Mouse (Mus musculus): Measurements from ENCODE around the gene Tgif1. TPM values are rescaled to one million over a fixed set of nuclear protein-coding genes. Genes with fewer than 3 reads are reported as not detected.

Tgif1 gene
- total and polyA plus RNA-seq, 3 experiments, result 44.5 to 74.4 (median 70.6) TPM

DNA sequence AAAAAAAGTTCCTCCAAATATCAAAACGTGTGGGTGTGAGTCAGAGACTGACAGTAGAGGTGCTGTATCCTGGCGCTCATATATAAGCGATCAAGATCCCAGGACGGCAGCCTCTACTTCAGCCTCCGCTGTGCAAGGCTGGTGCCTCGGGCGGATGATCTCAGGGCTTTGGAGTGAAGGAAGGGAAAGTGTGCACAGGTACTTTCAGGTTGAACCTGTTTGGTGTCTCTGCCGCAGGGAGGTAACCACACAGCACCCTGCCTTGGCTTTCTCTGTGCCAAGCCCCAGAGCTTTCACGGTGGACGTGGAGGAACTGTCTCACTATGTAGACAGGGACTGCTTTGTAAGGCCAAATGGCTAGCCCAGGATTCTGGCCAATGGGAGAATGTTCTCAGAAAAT, 35.3 kb upstream of the Tgif1 start:
- H3K36me3 ChIP-seq (replicated peaks in 1 of 2; ENCODE audit: control insufficient read depth in 1 of 2, insufficient read depth in 1 of 2, low read length in 1 of 2), result peaks cover 6 to 52% of the 10 kb centered on the region in 2 experiments
- no peak overlapping the region for H3K4me2 ChIP-seq (ENCODE audit: insufficient read depth, low read depth, poor library complexity, severe bottlenecking)
- H3K79me2 ChIP-seq (replicated peaks; ENCODE audit: control insufficient read depth, extremely low read depth, insufficient read depth, poor library complexity, severe bottlenecking), result no peaks in the 10 kb centered on the region
- H3K4me3 ChIP-seq (replicated peaks in 1 of 3; ENCODE audit: low read depth in 2 of 3, low read length in 2 of 3, poor library complexity in 1 of 3), result no peak overlapping the region
- no peaks in the 10 kb centered on the region for H3K27me3 ChIP-seq (replicated peaks)
- peaks cover 12 to 73% of the 10 kb centered on the region in 2 experiments for H3K4me1 ChIP-seq (ENCODE audit: control insufficient read depth in 1 of 2, insufficient read depth in 2 of 2)
- no peak overlapping the region for H3K27ac ChIP-seq (ENCODE audit: insufficient read depth, low read depth)
- peaks cover 6% of the 10 kb centered on the region for H3K9me3 ChIP-seq (replicated peaks; ENCODE audit: low read length)
- TF ChIP-seq PAX5 (IDR thresholded peaks at IDR 0.05; ENCODE audit: low read length) (no peak), POLR2AphosphoS2 (IDR thresholded peaks at IDR 0.05; ENCODE audit: low read depth, low read length) (no peak), TBP (conservative IDR thresholded peaks at IDR 0.05; ENCODE audit: low read depth, low read length) (no peak), CTCF (conservative IDR thresholded peaks at IDR 0.05 in 1 of 2, IDR thresholded peaks at IDR 0.05 in 1 of 2; ENCODE audit: low read depth in 2 of 2, low read length in 2 of 2) (no peak), ZC3H11A (IDR thresholded peaks at IDR 0.05; ENCODE audit: low read depth, low read length) (no peak)
- dilution Hi-C loops (cut with MboI; ENCODE audit: extremely low pct_ligation_motif_present, extremely low pct_unique_long_range_greater_than_20kb, low sequenced_read_pairs) (no loop called here), in situ Hi-C loops (cut with MboI; ENCODE audit: low pct_ligation_motif_present, low pct_unique_long_range_greater_than_20kb, low sequenced_read_pairs) (no loop called here)
- DNase-seq (ENCODE audit: extremely low read depth), result no peak
- H3K9ac ChIP-seq (ENCODE audit: insufficient read depth, low read depth), result no peak overlapping the region

DNA sequence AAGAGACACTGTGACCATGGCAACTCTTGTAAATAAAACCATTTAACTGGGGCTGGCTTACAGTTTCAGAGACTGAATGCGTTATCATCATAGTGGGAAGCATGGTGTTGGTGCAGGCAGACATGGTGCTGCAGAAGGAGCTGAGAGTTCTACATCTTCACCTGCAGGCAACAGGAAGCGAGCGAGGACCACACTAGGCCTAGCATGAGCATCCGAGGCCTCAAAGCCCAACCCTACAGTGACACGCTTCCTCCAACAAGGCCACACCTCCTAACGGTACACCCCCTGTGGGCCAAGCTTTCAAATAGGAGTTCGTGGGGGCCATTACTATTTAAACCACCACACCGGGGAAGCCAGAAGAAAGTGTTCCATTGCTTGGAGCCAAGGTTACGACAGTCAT, 34.5 kb upstream of the Tgif1 start:
- H3K9ac ChIP-seq (ENCODE audit: insufficient read depth, low read depth), result peak overlapping the region; percentile 48
- no peaks in the 10 kb centered on the region for H3K79me2 ChIP-seq (replicated peaks; ENCODE audit: control insufficient read depth, extremely low read depth, insufficient read depth, poor library complexity, severe bottlenecking)
- peak overlapping the region; percentile 48 to 62 (median 51) for H3K4me3 ChIP-seq (replicated peaks in 1 of 3; ENCODE audit: low read depth in 2 of 3, low read length in 2 of 3, poor library complexity in 1 of 3)
- dilution Hi-C loops (cut with MboI; ENCODE audit: extremely low pct_ligation_motif_present, extremely low pct_unique_long_range_greater_than_20kb, low sequenced_read_pairs), result no loop called here
- H3K4me1 ChIP-seq (ENCODE audit: control insufficient read depth in 1 of 2, insufficient read depth in 2 of 2), result peaks cover 16 to 77% of the 10 kb centered on the region in 2 experiments
- H3K4me2 ChIP-seq (ENCODE audit: insufficient read depth, low read depth, poor library complexity, severe bottlenecking), result peak overlapping the region; percentile 65
- peak; percentile 96 for DNase-seq (ENCODE audit: extremely low read depth)
- TF ChIP-seq MAZ (IDR thresholded peaks at IDR 0.05; ENCODE audit: low read depth, low read length) (peak; percentile 76; the same call in 1 of the 2 replicates), ELF1 (IDR thresholded peaks at IDR 0.05; ENCODE audit: low read depth, low read length) (peak; percentile 74), PAX5 (IDR thresholded peaks at IDR 0.05; ENCODE audit: low read length) (no peak), MAX (IDR thresholded peaks at IDR 0.05; ENCODE audit: low read length) (peak; percentile 88), CTCF (conservative IDR thresholded peaks at IDR 0.05 in 1 of 2, IDR thresholded peaks at IDR 0.05 in 1 of 2; ENCODE audit: low read depth in 2 of 2, low read length in 2 of 2) (no peak), NRF1 (IDR thresholded peaks at IDR 0.05; ENCODE audit: low read depth, low read length) (0 out of 2 replicates have a peak, but pooled peaks have one; percentile 30), KAT2A (IDR thresholded peaks at IDR 0.05; ENCODE audit: insufficient replicate concordance, low read length) (0 out of 2 replicates have a peak, but pooled peaks have one; percentile 36), NELFE (IDR thresholded peaks at IDR 0.05; ENCODE audit: low read depth, low read length) (peak; percentile 79), SIN3A (IDR thresholded peaks at IDR 0.05; ENCODE audit: low read length) (peak; percentile 44; the same call in 1 of the 2 replicates), POLR2AphosphoS2 (IDR thresholded peaks at IDR 0.05; ENCODE audit: low read depth, low read length) (peak; percentile 80; the same call in 1 of the 2 replicates), USF2 (conservative IDR thresholded peaks at IDR 0.05; ENCODE audit: low read depth, low read length) (no peak), TCF12 (IDR thresholded peaks at IDR 0.05; ENCODE audit: low read depth, low read length) (peak; percentile 96), RCOR1 (conservative IDR thresholded peaks at IDR 0.05; ENCODE audit: low read depth, low read length) (no peak), TBP (conservative IDR thresholded peaks at IDR 0.05; ENCODE audit: low read depth, low read length) (peak; percentile 96), MYC (IDR thresholded peaks at IDR 0.05; ENCODE audit: low read depth, low read length) (peak; percentile 89), IRF4 (IDR thresholded peaks at IDR 0.05; ENCODE audit: low read depth, low read length) (0 out of 2 replicates have a peak, but pooled peaks have one; percentile 14), MEF2A (IDR thresholded peaks at IDR 0.05; ENCODE audit: borderline replicate concordance, low read depth, low read length) (no peak), POLR2A (IDR thresholded peaks at IDR 0.05; ENCODE audit: low read depth, low read length) (peak; percentile 91), BHLHE40 (IDR thresholded peaks at IDR 0.05; ENCODE audit: low read depth, low read length) (0 out of 2 replicates have a peak, but pooled peaks have one; percentile 7), ETS1 (conservative IDR thresholded peaks at IDR 0.05; ENCODE audit: low read depth, low read length) (peak; percentile 39), ZMIZ1 (IDR thresholded peaks at IDR 0.05; ENCODE audit: low read depth, low read length) (peak; percentile 77), HCFC1 (IDR thresholded peaks at IDR 0.05; ENCODE audit: low read depth, low read length) (peak; percentile 59)
- peak overlapping the region; percentile 98 for H3K27ac ChIP-seq (ENCODE audit: insufficient read depth, low read depth)
- peaks cover 6% of the 10 kb centered on the region for H3K9me3 ChIP-seq (replicated peaks; ENCODE audit: low read length)
- in situ Hi-C loops (cut with MboI; ENCODE audit: low pct_ligation_motif_present, low pct_unique_long_range_greater_than_20kb, low sequenced_read_pairs), result no loop called here
- no peaks in the 10 kb centered on the region for H3K27me3 ChIP-seq (replicated peaks)
- H3K36me3 ChIP-seq (replicated peaks in 1 of 2; ENCODE audit: control insufficient read depth in 1 of 2, insufficient read depth in 1 of 2, low read length in 1 of 2), result peaks cover under 1 to 49% of the 10 kb centered on the region in 2 experiments

Data from CH12.LX (cell line).